Mouse (Mus musculus) common myeloid progenitor, adult 5-6 weeks (primary cell): Measurements from ENCODE around the gene Cdc42ep1. TPM values are rescaled to one million over a fixed set of nuclear protein-coding genes. Genes with fewer than 3 reads are reported as not detected.

Source experiments
- ATAC-seq: replicated peaks from 2 replicates; pipeline ENCODE4 v1.8.0; 2016; ENCODE audit warnings: low read depth, mild to moderate bottlenecking, moderate TSS enrichment, inconsistent platforms; ENCODE audit not compliant: poor library complexity, severe bottlenecking
- total RNA-seq: library from RNA; stranded (forward); fragments of 200-1000, 187-1606 nt; gene quantifications from 2 replicates; pipeline ENCODE4 v1.2.3, GENCODE M21; 2017

Cdc42ep1 gene
- total RNA-seq, 1 experiment from 2014 or later = not detected

GRCm38 (mm10) chr15:78873803-78874435, 31.5 kb downstream of the Cdc42ep1 start:
- ATAC-seq = no peak

GRCm38 (mm10) chr15:78874989-78875388, 32.6 kb downstream of the Cdc42ep1 start:
- ATAC-seq = no peak

GRCm38 (mm10) chr15:78875537-78875936, 33.1 kb downstream of the Cdc42ep1 start:
- no peak for ATAC-seq

GRCm38 (mm10) chr15:78876258-78876696, 33.9 kb downstream of the Cdc42ep1 start:
- peak; percentile 64 for ATAC-seq

GRCm38 (mm10) chr15:78876991-78877809, 34.8 kb downstream of the Cdc42ep1 start, which contains the start of gene Gga1:
Gene Gga1 (plus strand): TSS chr15:78877190.
- ATAC-seq = peak; percentile 67

GRCm38 (mm10) chr15:78877810-78878390, 35.5 kb downstream of the Cdc42ep1 start:
- no peak for ATAC-seq

- ATAC-seq = peak; percentile 26
Observed at GRCm38 (mm10) chr15:78878792-78879516, 36.5 kb downstream of the Cdc42ep1 start.

GRCm38 (mm10) chr15:78880432-78880831, 38.0 kb downstream of the Cdc42ep1 start:
- ATAC-seq = no peak

GRCm38 (mm10) chr15:78881828-78882227, 39.4 kb downstream of the Cdc42ep1 start:
- ATAC-seq = no peak

GRCm38 (mm10) chr15:78889401-78889853, 47.0 kb downstream of the Cdc42ep1 start:
- ATAC-seq = no peak

- no peak for ATAC-seq
Observed at GRCm38 (mm10) chr15:78892440-78892839, 50.0 kb downstream of the Cdc42ep1 start.

GRCm38 (mm10) chr15:78894726-78895125, 52.3 kb downstream of the Cdc42ep1 start:
- peak; percentile 15; the same call in 1 of the 2 replicates for ATAC-seq

GRCm38 (mm10) chr15:78895741-78896140, 53.3 kb downstream of the Cdc42ep1 start:
- 0 out of 2 replicates have a peak, but pooled peaks have one; percentile 3 for ATAC-seq

GRCm38 (mm10) chr15:78896149-78896548, 53.7 kb downstream of the Cdc42ep1 start:
- ATAC-seq = peak; percentile 24

GRCm38 (mm10) chr15:78897488-78897887, 55.1 kb downstream of the Cdc42ep1 start:
- ATAC-seq = no peak

- 0 out of 2 replicates have a peak, but pooled peaks have one; percentile 7 for ATAC-seq
Observed at GRCm38 (mm10) chr15:78898507-78899001, 56.1 kb downstream of the Cdc42ep1 start.

GRCm38 (mm10) chr15:78899409-78899739, 57.0 kb downstream of the Cdc42ep1 start, which contains the start of gene Gm49510:
Gene Gm49510 (plus strand): TSS chr15:78899667.
- ATAC-seq = no peak

GRCm38 (mm10) chr15:78899740-78900584, 57.5 kb downstream of the Cdc42ep1 start, which contains the start of gene Sh3bp1:
Gene Sh3bp1 (plus strand): TSS chr15:78899768.
- 0 out of 2 replicates have a peak, but pooled peaks have one; percentile 10 for ATAC-seq
